Mouse (Mus musculus): ENCODE measurements around the gene Traf3ip3. TPM values are rescaled to one million over a fixed set of nuclear protein-coding genes. Genes with fewer than 3 reads are reported as not detected.

Gene Traf3ip3
- total RNA-seq, 2 experiments from 2014 or later: 9.1 to 9.3 TPM

DNA sequence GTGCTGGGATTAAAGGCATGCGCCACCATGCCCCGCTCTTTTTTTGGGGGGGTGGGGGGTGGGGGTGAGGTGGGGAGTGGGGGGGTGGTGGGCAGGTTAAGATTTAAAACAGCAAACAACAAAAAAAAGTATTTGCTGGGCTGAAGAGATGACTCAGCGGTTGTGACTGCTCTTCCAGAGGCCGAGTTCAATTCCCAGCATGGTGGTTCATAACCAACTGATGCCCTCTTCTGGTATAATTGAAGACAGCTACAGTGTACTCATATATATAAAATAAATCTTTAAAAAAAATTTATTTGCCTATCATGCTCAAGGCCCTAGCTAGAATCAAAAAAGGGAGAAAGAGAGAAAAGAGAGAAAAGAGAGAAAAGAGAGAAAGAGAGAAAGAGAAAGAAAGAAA, 75.7 kb downstream of the Traf3ip3 start:
- DNase-seq: no peak

Other genes with a start within 250 kb of the Traf3ip3 start
- 1 to 10 TPM; 4.6 to 5.7 TPM for gene Syt14, start 165.9 kb downstream of the Traf3ip3 start, total RNA-seq (2021)
- 10 to 100 TPM; 14.8 to 16.6 TPM for gene Diexf, start 71.4 kb downstream of the Traf3ip3 start, total RNA-seq (2021)
- 1 to 10 TPM; 3.2 to 5.1 TPM for gene Irf6, start 48.6 kb downstream of the Traf3ip3 start, total RNA-seq (2021)
- gene A130010J15Rik, start 33.7 kb downstream of the Traf3ip3 start, total RNA-seq (2021): 1 to 10 TPM; 3.4 to 4.8 TPM
- 1 to 10 TPM; 2.1 to 3.2 TPM for gene Lamb3, start 6.0 kb upstream of the Traf3ip3 start, total RNA-seq (2021)
- 100 to 1,000 TPM in 1 of 2 experiments, 10 to 100 TPM in 1; 47.9 to 110 TPM for gene Hsd11b1, start 62.4 kb upstream of the Traf3ip3 start, total RNA-seq (2021)
- gene G0s2, start 71.5 kb upstream of the Traf3ip3 start, total RNA-seq (2021): 100 to 1,000 TPM; 138 to 255 TPM
- 1 to 10 TPM in 1 of 2 experiments, under 1 TPM in 1; 0.69 to 1.0 TPM for gene Camk1g, start 168.6 kb upstream of the Traf3ip3 start, total RNA-seq (2021)

Measured in adrenal gland, postnatal 10 days (tissue).